Mouse (Mus musculus) midbrain, embryonic 12.5 days (tissue): ENCODE measurements around the gene Shoc2. TPM values are rescaled to one million over a fixed set of nuclear protein-coding genes. Genes with fewer than 3 reads are reported as not detected.

ENCODE experiments used
- ATAC-seq: fragments of 200-750 bp; cut with Nextera tagmentation; 2 replicates; pipeline ENCODE4 v1.8.0; 2017; ENCODE audit warnings: low read depth, moderate TSS enrichment, moderate library complexity; ENCODE audit not compliant: low FRiP score
- H3K27ac ChIP-seq: fragments of 300-500 bp; sonication (generic); replicated peaks from 2 replicates; pipeline ENCODE4 v1.5.1; 2016; ENCODE audit warnings: mild to moderate bottlenecking
- H3K27me3 ChIP-seq: fragments of 300-500 bp; sonication (generic); 2 replicates; pipeline ENCODE4 v1.6.1; 2016; ENCODE audit warnings: mild to moderate bottlenecking
- H3K36me3 ChIP-seq: fragments of 300-500 bp; sonication (generic); 2 replicates; pipeline ENCODE4 v1.6.1; 2016
- H3K4me1 ChIP-seq: fragments of 300-500 bp; sonication (generic); 2 replicates; pipeline ENCODE4 v1.6.1; 2016
- H3K4me2 ChIP-seq: fragments of 300-500 bp; sonication (generic); replicated peaks from 2 replicates; pipeline ENCODE4 v1.6.1; 2016; ENCODE audit warnings: mild to moderate bottlenecking, moderate library complexity
- H3K4me3 ChIP-seq: fragments of 300-500 bp; sonication (generic); 2 replicates; pipeline ENCODE4 v1.5.1; 2016; ENCODE audit warnings: mild to moderate bottlenecking
- H3K9ac ChIP-seq: fragments of 300-500 bp; sonication (generic); replicated peaks from 2 replicates; pipeline ENCODE4 v1.6.1; 2016; ENCODE audit warnings: mild to moderate bottlenecking, moderate library complexity
- H3K9me3 ChIP-seq: fragments of 300-500 bp; sonication (generic); 2 replicates; pipeline ENCODE4 v1.6.1; 2016; ENCODE audit warnings: mild to moderate bottlenecking
- WGBS: fragments of 180-500 bp; shearing (Covaris S2); methylation state at CpG from one replicate; pipeline ENCODE4 v1.1.7; 2016; 5-methylcytosine and 5-hydroxymethylcytosine counted together
- polyA plus RNA-seq: library from polyadenylated mRNA; unstranded; fragments of >200 nt; fragmentation: Nextera tagmentation; extraction: Ambion mirVana; gene quantifications from 2 replicates; pipeline ENCODE4 v1.2.1, GENCODE M21; 2016

Shoc2 gene
- 71.3 and 76.7 TPM in 2 replicates for polyA plus RNA-seq

- ATAC-seq: peak; percentile 94
- peaks cover 17% of the 10 kb centered on the region for H3K4me1 ChIP-seq
- peak within 1 kb of the TSS; percentile 60 for H3K4me2 ChIP-seq
- WGBS: under 1% methylated on average over 57 of the region's 62 CpGs
- H3K27me3 ChIP-seq: no peaks in the 10 kb centered on the region
- H3K27ac ChIP-seq: peak within 1 kb of the TSS; percentile 98
- H3K9ac ChIP-seq: peak within 1 kb of the TSS; percentile 98
- no peaks in the 10 kb centered on the region for H3K9me3 ChIP-seq
- peak within 1 kb of the TSS; percentile 95 for H3K4me3 ChIP-seq
- peaks cover 7% of the 10 kb centered on the region; the same call in 1 of the 2 replicates for H3K36me3 ChIP-seq
Observed at GRCm38 (mm10) chr19:53943802-53944785, at the start of gene Shoc2, which contains the start of gene Bbip1. TSS of gene Shoc2 (plus strand) at chr19:53944306. TSS of gene Bbip1 (minus strand) at chr19:53944627.

- Histone ChIP-seq H3K4me3 (no peak overlapping the region), H3K9ac (no peak overlapping the region), H3K36me3 (no peaks in the 10 kb centered on the region), H3K9me3 (no peaks in the 10 kb centered on the region), H3K27me3 (no peaks in the 10 kb centered on the region), H3K4me1 (0 out of 2 replicates have a peak, but pooled peaks cover 5% of the 10 kb centered on the region), H3K27ac (no peak overlapping the region), H3K4me2 (no peak overlapping the region)
- WGBS: 82% methylated on average over 12 of the region's 12 CpGs
- no peak for ATAC-seq
Observed at GRCm38 (mm10) chr19:53894538-53895121, 49.5 kb upstream of the Shoc2 start.

GRCm38 (mm10) chr19:53898046-53898445, 46.1 kb upstream of the Shoc2 start:
- H3K4me3 ChIP-seq: no peak overlapping the region
- no peaks in the 10 kb centered on the region for H3K36me3 ChIP-seq
- no peaks in the 10 kb centered on the region for H3K9me3 ChIP-seq
- H3K27ac ChIP-seq: no peak overlapping the region
- WGBS: 80% methylated on average over 5 of the region's 5 CpGs
- peaks cover 4% of the 10 kb centered on the region for H3K4me1 ChIP-seq
- H3K27me3 ChIP-seq: peaks cover 11% of the 10 kb centered on the region; the same call in 1 of the 2 replicates
- no peak overlapping the region for H3K9ac ChIP-seq
- no peak overlapping the region for H3K4me2 ChIP-seq
- ATAC-seq: no peak

- ATAC-seq: no peak
- WGBS: 76% methylated on average over 4 of the region's 4 CpGs
- Histone ChIP-seq H3K9me3 (no peaks in the 10 kb centered on the region), H3K27ac (no peak overlapping the region), H3K36me3 (no peaks in the 10 kb centered on the region), H3K4me1 (peaks cover 4% of the 10 kb centered on the region), H3K9ac (no peak overlapping the region), H3K4me3 (no peak overlapping the region), H3K27me3 (peaks cover 11% of the 10 kb centered on the region; the same call in 1 of the 2 replicates), H3K4me2 (no peak overlapping the region)
Observed at GRCm38 (mm10) chr19:53898498-53898897, 45.6 kb upstream of the Shoc2 start.

GRCm38 (mm10) chr19:53898970-53899900, 44.9 kb upstream of the Shoc2 start:
- H3K27me3 ChIP-seq: peaks cover 11% of the 10 kb centered on the region; the same call in 1 of the 2 replicates
- H3K36me3 ChIP-seq: no peaks in the 10 kb centered on the region
- H3K9me3 ChIP-seq: no peaks in the 10 kb centered on the region
- H3K9ac ChIP-seq: no peak overlapping the region
- no peak overlapping the region for H3K4me3 ChIP-seq
- H3K27ac ChIP-seq: no peak overlapping the region
- peaks cover 4% of the 10 kb centered on the region for H3K4me1 ChIP-seq
- no peak for ATAC-seq
- WGBS: 85% methylated on average over 25 of the region's 25 CpGs
- no peak overlapping the region for H3K4me2 ChIP-seq

GRCm38 (mm10) chr19:53899941-53900610, 44.0 kb upstream of the Shoc2 start:
- Histone ChIP-seq H3K4me3 (no peak overlapping the region), H3K9me3 (no peaks in the 10 kb centered on the region), H3K27ac (no peak overlapping the region), H3K27me3 (peaks cover 11% of the 10 kb centered on the region; the same call in 1 of the 2 replicates), H3K4me2 (no peak overlapping the region), H3K4me1 (peaks cover 11% of the 10 kb centered on the region), H3K36me3 (no peaks in the 10 kb centered on the region), H3K9ac (no peak overlapping the region)
- ATAC-seq: no peak
- WGBS: 88% methylated on average over 14 of the region's 14 CpGs

GRCm38 (mm10) chr19:53901931-53902738, 42.0 kb upstream of the Shoc2 start:
- Histone ChIP-seq H3K27me3 (peaks cover 11% of the 10 kb centered on the region; the same call in 1 of the 2 replicates), H3K27ac (peak overlapping the region; percentile 91), H3K9ac (peak overlapping the region; percentile 94), H3K4me3 (peak overlapping the region; percentile 98), H3K36me3 (no peaks in the 10 kb centered on the region), H3K4me2 (peak overlapping the region; percentile 62), H3K9me3 (no peaks in the 10 kb centered on the region), H3K4me1 (peaks cover 14% of the 10 kb centered on the region)
- WGBS: 64% methylated on average over 15 of the region's 15 CpGs
- no peak for ATAC-seq

- Histone ChIP-seq H3K27ac (peak overlapping the region; percentile 91), H3K9ac (peak overlapping the region; percentile 94), H3K27me3 (peaks cover 11% of the 10 kb centered on the region; the same call in 1 of the 2 replicates), H3K4me1 (peaks cover 14% of the 10 kb centered on the region), H3K36me3 (no peaks in the 10 kb centered on the region), H3K4me2 (peak overlapping the region; percentile 67), H3K9me3 (no peaks in the 10 kb centered on the region), H3K4me3 (peak overlapping the region; percentile 98)
- WGBS: under 1% methylated on average over 57 of the region's 61 CpGs
- ATAC-seq: peak; percentile 98
Observed at GRCm38 (mm10) chr19:53902739-53903487, 41.2 kb upstream of the Shoc2 start.

GRCm38 (mm10) chr19:53903507-53904321, 40.4 kb upstream of the Shoc2 start:
- H3K9ac ChIP-seq: peak overlapping the region; percentile 94
- peak; percentile 23 for ATAC-seq
- under 1% methylated on average over 63 of the region's 83 CpGs for WGBS

More at GRCm38 (mm10) chr19:53903507-53904321, 40.4 kb upstream of the Shoc2 start:
- no peaks in the 10 kb centered on the region for H3K36me3 ChIP-seq
- H3K4me1 ChIP-seq: peaks cover 14% of the 10 kb centered on the region
- no peaks in the 10 kb centered on the region for H3K9me3 ChIP-seq
- peak overlapping the region; percentile 91 for H3K27ac ChIP-seq
- H3K4me2 ChIP-seq: peak overlapping the region; percentile 67
- H3K27me3 ChIP-seq: peaks cover 11% of the 10 kb centered on the region; the same call in 1 of the 2 replicates
- H3K4me3 ChIP-seq: peak overlapping the region; percentile 98
